Mouse (Mus musculus): ENCODE data around the gene Kcnh5.

DNA sequence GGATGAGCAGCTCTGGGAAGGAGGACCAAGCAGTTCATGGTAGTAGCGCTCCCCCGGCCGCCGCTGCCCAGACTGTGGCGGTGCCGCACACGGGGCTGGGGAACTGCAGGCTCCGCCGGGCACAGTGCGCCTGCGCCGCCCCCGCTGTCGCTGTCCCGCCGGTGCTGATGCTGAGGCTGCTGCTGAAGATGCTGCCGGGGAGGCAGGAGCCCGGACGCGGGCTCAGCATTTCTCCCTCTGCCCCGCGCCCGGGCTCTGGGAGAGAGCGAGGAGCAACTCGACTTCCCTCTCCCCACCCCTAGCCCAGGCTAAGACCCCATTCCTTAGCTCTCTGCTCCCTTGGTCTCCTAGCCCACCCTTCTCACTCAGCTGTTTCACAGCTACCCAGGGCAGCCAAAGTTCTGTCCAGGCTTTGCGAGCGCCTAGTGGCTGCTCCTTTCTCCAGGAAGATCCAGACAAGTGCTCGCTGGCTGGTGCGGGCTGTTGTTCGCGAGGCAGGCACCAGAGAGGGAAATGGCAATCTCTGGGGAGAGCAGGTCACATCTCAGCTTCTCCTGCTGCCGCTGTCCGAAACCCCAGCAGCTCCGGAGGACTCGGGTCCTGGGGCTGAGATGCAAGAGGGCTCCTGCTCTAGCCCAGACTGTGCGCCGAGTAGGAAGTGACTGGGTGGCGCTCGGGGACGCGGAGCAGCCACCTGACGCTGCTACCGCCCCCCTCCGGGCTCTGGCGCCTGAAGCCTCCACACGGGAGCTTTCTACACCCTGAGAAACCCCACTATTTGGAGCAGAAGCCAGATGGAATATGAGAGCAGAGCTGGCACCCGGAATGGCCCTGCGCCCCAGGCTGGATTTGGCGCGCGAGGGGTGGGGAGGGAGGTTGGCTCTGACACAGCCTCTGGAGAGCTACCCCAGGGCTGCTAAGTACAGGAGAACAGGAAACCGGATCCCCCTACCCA, at the start of gene Kcnh5:
- no peak for TF ChIP-seq CTCF (IDR thresholded peaks at IDR 0.05; ENCODE audit: low read depth)
- TF ChIP-seq EP300 (IDR thresholded peaks at IDR 0.05; ENCODE audit: low read depth): no peak

Measured in heart, postnatal 0 days (tissue).